Mouse (Mus musculus) thymus, postnatal 14 days (tissue): ENCODE data around the gene Cab39l.
"Not testable (repeated sequence)": the region's sequence is repeated elsewhere in the genome, so short reads cannot be mapped to it uniquely, and the experiment has no call there.

ENCODE experiments used
- DNase-seq: peaks from one replicate; pipeline ENCODE4 v3.0.0; 2021

Cab39l gene

GRCm38 (mm10) chr14:59576385-59576784, 135.6 kb downstream of the Cab39l start:
- no peak for DNase-seq

- peak; percentile 45 for DNase-seq
These were observed 149.8 kb downstream of the Cab39l start for GRCm38 (mm10) chr14:59590614-59591013.

DNA sequence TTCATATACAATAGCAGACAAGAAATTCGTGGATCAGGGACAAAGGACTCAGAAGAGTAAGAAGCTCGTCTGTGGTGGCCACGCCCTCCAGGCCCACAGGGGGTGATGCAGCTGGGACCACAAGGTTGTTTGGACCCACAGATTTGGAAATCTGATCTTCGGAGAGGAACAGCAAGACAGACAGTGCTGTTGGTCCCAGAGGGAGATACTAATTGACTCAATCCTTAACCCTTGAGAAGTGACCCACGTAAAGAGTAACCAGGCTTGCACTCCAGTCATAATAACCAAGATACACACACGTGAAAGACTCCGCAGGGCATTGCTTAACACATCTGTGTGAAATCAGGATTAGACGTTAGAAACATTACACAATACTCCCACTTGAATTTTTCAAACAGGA, 151.1 kb downstream of the Cab39l start:
- no peak for DNase-seq

GRCm38 (mm10) chr14:59592593-59592992, 151.8 kb downstream of the Cab39l start:
- no peak for DNase-seq

GRCm38 (mm10) chr14:59594988-59595387, 154.2 kb downstream of the Cab39l start:
- no peak for DNase-seq

- DNase-seq = peak; percentile 96
These were observed 156.9 kb downstream of the Cab39l start, which contains the start of gene Cdadc1 for GRCm38 (mm10) chr14:59597398-59598259. TSS of gene Cdadc1 (minus strand) at chr14:59597959.

GRCm38 (mm10) chr14:59598260-59598627, 157.5 kb downstream of the Cab39l start:
- DNase-seq = no peak

DNA sequence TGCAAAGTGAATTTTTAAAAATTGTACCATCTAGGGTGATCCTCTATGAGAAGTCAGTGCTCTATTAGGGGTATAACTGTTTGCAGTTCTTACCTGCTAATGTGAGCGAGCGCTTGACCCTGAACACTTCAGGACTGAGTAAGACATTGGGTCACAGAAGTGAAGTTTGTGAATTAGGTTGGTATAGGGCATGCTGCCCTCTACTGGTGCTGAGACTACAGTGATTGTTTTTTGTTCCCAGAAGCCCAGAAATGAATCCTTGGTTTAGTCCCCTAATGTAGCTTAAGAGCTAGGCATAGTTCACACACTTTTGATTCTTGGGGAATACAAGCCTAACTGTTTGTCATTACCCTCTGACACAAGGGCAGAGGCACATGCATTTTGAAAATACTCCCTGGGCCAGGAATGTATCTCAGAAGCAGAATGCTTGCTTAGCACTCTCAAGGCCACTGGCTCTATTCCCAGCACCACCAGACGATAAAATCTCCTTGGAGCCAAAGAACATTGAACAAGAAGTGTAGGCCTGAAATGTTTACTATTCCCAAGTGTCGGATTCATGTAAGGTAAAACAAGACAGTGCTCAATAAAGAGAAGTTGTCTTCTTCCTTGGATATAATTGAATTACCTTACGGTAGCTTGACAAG, 163.4 kb downstream of the Cab39l start:
- peak; percentile 24 for DNase-seq

- DNase-seq = peak; percentile 76
These were observed 165.0 kb downstream of the Cab39l start for GRCm38 (mm10) chr14:59605671-59606353.

GRCm38 (mm10) chr14:59607021-59607420, 166.2 kb downstream of the Cab39l start:
- DNase-seq = no peak

- peak; percentile 70 for DNase-seq
These were observed 172.3 kb downstream of the Cab39l start for GRCm38 (mm10) chr14:59612920-59613625.

- not testable (repeated sequence) for DNase-seq
These were observed 173.4 kb downstream of the Cab39l start for GRCm38 (mm10) chr14:59614149-59614548.

DNA sequence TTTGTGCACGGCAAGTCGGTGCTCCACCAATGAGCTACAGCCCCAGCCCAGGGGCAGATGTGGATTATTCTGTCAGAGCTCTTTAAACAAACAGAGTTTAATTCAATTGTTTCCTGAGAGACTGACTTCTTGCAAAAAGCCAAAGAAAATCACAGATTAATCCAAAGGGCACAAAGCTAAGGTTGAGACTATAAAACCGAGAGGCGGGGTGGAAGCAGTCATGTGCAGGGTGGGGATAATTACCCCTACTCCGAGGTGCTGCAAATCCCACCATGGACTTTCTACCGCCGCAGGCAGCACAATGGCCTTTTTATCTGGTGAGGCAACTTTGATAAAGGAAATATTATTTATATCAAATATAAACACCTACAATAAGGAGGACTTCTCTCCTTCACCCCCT, 176.0 kb downstream of the Cab39l start:
- no peak for DNase-seq

DNA sequence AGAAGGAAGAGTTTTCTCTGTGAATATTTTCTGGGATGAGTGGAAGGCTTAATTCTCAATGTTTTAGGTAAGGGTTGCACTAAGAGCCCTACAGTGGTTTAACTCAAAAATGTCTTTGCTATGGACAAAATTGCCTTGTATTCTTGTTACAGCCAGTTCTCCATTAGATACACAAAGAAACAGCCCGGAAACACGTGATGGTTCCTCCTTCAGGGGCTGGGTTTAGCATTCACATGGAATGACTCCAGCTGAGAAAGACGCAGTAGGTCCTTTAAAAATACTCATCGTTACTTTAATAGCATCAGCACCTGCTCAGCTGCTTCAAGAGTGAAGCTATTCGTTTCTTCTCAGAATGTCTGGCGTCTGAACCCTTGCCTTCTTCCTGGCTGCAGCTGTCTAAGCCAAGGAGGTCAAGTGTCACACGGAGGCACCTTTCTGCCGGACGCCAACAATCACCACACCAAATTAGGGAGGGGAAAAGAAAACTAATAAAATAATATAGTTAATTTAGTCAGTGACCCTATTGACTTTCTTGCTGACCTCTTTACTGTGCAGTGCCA, 183.6 kb downstream of the Cab39l start:
- no peak for DNase-seq

GRCm38 (mm10) chr14:59625158-59625805, 184.5 kb downstream of the Cab39l start, which contains the start of gene Shisa2:
TSS of gene Shisa2 (plus strand) at chr14:59625308.
- peak; percentile 65 for DNase-seq

GRCm38 (mm10) chr14:59625806-59626364, 185.1 kb downstream of the Cab39l start:
- no peak for DNase-seq

GRCm38 (mm10) chr14:59626711-59627110, 185.9 kb downstream of the Cab39l start:
- no peak for DNase-seq

GRCm38 (mm10) chr14:59627142-59627680, 186.4 kb downstream of the Cab39l start:
- no peak for DNase-seq

DNA sequence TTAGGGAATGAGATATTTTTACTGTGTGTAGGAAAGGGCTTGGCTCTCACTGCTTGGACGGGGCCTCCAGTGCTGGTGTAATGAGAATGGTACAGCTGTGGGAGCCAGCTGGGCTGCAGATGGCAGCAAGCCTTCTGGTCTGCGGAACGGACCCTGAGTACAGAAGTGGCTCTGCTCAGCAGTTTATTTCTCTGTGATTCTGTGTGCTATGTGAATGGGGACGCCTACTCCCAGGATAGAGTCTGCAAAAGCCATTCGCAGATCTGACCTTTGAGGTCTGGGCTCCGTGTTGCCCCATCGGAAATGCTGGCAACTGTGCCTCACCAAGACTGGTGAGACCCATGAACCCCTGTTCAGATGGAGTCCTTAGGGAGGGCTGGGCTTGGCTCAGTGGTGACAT, 187.1 kb downstream of the Cab39l start:
- no peak for DNase-seq

DNA sequence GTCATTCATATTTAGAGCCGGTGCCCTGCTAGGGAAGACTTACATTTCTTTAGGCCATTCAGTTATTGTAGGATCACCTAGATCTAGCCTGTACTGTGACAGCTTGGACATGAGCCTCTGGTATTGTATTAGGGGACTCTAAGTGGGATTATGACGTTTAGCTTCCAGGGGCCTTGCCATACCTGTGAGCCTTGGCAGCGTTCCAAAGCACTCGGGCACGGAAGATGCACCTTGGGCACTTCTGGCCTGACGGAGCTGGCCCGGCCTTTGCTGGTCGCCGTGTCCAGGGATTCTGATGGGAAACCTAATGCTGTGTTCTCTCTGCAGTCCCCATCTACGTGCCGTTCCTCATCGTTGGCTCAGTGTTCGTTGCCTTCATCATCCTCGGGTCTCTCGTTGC, 188.5 kb downstream of the Cab39l start:
- DNase-seq = no peak

- DNase-seq = no peak
These were observed 189.3 kb downstream of the Cab39l start for GRCm38 (mm10) chr14:59630096-59630495.
